Mouse (Mus musculus) forebrain, embryonic 12.5 days (tissue): ENCODE measurements at regions not wholly inside any gene's neighbourhood (a gene's known extent, or its start where the extent isn't known, plus 50 kb on each side); places are given as distances from the start of the nearest gene placed in this dataset.

Experiments used
- ATAC-seq: fragments of 200-750 bp; cut with Nextera tagmentation; 2 replicates; pipeline ENCODE4 v1.8.0; 2017; ENCODE audit warnings: moderate TSS enrichment; ENCODE audit not compliant: low FRiP score
- H3K27ac ChIP-seq: fragments of 300-500 bp; sonication (generic); 2 replicates; pipeline ENCODE4 v1.5.1; 2016; ENCODE audit warnings: mild to moderate bottlenecking
- H3K27me3 ChIP-seq: fragments of 300-500 bp; sonication (generic); 2 replicates; pipeline ENCODE4 v1.6.1; 2016; ENCODE audit warnings: mild to moderate bottlenecking
- H3K36me3 ChIP-seq: fragments of 300-500 bp; sonication (generic); replicated peaks from 2 replicates; pipeline ENCODE4 v1.6.1; 2016; ENCODE audit warnings: mild to moderate bottlenecking
- H3K4me1 ChIP-seq: fragments of 300-500 bp; sonication (generic); 2 replicates; pipeline ENCODE4 v1.6.1; 2016
- H3K4me2 ChIP-seq: fragments of 300-500 bp; sonication (generic); 2 replicates; pipeline ENCODE4 v1.6.1; 2016; ENCODE audit warnings: mild to moderate bottlenecking, moderate library complexity
- H3K4me3 ChIP-seq: fragments of 300-500 bp; sonication (generic); replicated peaks from 2 replicates; pipeline ENCODE4 v1.5.1; 2016; ENCODE audit warnings: mild to moderate bottlenecking
- H3K9ac ChIP-seq: fragments of 300-500 bp; sonication (generic); 2 replicates; pipeline ENCODE4 v1.6.1; 2016; ENCODE audit warnings: mild to moderate bottlenecking
- H3K9me3 ChIP-seq: fragments of 300-500 bp; sonication (generic); 2 replicates; pipeline ENCODE4 v1.6.1; 2016
- WGBS: fragments of 180-500 bp; shearing (Covaris S2); methylation state at CpG from one replicate; pipeline ENCODE4 v1.1.7; 2016; 5-methylcytosine and 5-hydroxymethylcytosine counted together

DNA sequence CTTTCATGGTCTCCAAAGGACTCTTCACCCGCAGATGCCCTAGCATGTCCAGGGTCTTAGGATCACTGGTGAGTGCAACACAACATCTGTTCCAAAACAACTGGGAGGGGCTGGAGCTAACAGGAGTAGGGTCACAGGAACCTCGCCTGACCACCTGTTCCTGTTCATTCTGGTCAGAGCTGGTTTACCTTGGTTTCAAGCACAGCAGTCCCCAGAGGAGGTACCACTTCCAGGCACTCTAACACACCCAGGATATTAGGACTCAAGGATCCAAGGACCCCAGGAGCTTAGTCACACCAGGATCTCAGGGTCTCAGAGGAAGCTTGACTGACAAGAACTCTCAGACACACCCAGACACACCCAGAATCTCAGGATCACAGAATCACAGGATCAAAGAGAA is 94.9 kb upstream of the Plscr5 start:
- Histone ChIP-seq H3K36me3 (no peaks in the 10 kb centered on the region), H3K4me1 (no peaks in the 10 kb centered on the region), H3K27me3 (no peaks in the 10 kb centered on the region), H3K9ac (no peak overlapping the region), H3K27ac (no peak overlapping the region), H3K9me3 (no peaks in the 10 kb centered on the region), H3K4me3 (no peak overlapping the region), H3K4me2 (no peak overlapping the region)
- no peak for ATAC-seq
- WGBS: 90% methylated on average over 2 of the region's 2 CpGs

DNA sequence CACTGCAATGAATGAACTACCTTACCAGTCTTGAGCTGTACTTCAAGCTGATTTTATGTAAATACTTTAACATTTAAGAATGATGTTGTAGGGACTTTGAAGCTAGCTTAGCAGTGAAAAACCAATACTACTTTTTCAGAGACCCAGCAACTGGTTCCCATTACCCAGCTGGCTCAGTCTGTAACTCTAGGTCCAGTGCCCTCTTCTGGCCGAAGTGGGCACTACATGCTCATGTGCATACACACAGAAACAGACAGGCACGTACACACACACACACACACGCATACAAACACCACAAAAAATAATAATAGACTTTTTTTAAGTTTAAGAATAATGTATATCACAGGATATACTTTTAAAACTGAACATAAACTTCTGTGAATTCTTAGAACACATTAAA is 63.2 kb upstream of the Plscr5 start:
- H3K27ac ChIP-seq: no peak overlapping the region
- ATAC-seq: no peak

DNA sequence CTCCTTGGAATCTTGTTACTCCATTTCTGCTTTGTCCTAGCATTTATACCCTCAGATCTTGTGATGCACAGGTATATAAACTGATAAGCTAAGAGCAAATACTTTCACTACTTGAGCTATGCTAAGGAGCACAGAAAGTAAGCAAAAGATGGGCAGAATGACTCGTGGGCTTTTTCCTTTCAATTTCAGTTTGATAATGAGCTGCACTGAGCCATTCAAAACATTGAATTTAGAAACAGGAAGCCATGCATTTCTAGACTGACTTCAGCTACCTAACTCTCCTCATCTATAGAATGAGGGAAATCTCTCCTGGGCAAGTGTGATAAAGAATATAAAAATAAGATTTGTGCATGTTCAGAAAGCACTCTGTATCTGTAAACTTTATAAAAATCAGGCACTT is 62.3 kb upstream of the Plscr5 start:
- no peaks in the 10 kb centered on the region for H3K36me3 ChIP-seq
- H3K27ac ChIP-seq: no peak overlapping the region
- no peak overlapping the region for H3K4me2 ChIP-seq
- no peaks in the 10 kb centered on the region for H3K9me3 ChIP-seq
- no peak overlapping the region for H3K4me3 ChIP-seq
- H3K4me1 ChIP-seq: peaks cover 5% of the 10 kb centered on the region; the same call in 1 of the 2 replicates
- 47% methylated on average over 1 of the region's 1 CpGs for WGBS
- no peaks in the 10 kb centered on the region for H3K27me3 ChIP-seq
- no peak for ATAC-seq
- no peak overlapping the region for H3K9ac ChIP-seq

More for the DNA sequence above, 63.2 kb upstream of the Plscr5 start:
- no peaks in the 10 kb centered on the region for H3K9me3 ChIP-seq
- H3K27me3 ChIP-seq: no peaks in the 10 kb centered on the region
- H3K36me3 ChIP-seq: no peaks in the 10 kb centered on the region
- H3K9ac ChIP-seq: no peak overlapping the region
- peaks cover 5% of the 10 kb centered on the region; the same call in 1 of the 2 replicates for H3K4me1 ChIP-seq
- no peak overlapping the region for H3K4me2 ChIP-seq
- WGBS: 83% methylated on average over 3 of the region's 3 CpGs
- no peak overlapping the region for H3K4me3 ChIP-seq

DNA sequence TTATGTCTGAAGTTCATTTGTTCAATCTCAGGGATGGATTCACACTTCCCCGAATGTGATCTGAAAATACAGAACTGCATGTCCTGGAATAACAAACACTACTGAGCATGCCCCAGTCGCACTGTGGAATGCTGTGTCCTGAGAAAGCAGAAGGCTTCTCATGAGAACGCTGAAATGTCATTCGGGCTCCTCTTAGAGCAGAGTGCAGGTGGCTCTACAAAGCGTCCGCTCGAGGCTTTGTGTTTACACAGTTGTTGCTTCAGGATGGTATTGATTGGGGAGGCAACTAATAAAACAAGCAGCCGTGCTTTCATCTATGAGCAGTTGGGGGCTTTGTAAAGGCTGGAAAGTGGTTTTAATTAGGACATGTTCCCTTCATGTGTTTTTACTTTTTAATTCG is 60.3 kb upstream of the Plscr5 start:
- Histone ChIP-seq H3K9ac (no peak overlapping the region), H3K27me3 (no peaks in the 10 kb centered on the region), H3K4me2 (0 out of 2 replicates have a peak overlapping the region, but pooled peaks have one; percentile 6), H3K27ac (no peak overlapping the region), H3K9me3 (no peaks in the 10 kb centered on the region), H3K4me3 (no peak overlapping the region), H3K4me1 (peaks cover 5% of the 10 kb centered on the region; the same call in 1 of the 2 replicates), H3K36me3 (no peaks in the 10 kb centered on the region)
- ATAC-seq: peak; percentile 61
- WGBS: 21% methylated on average over 9 of the region's 9 CpGs

DNA sequence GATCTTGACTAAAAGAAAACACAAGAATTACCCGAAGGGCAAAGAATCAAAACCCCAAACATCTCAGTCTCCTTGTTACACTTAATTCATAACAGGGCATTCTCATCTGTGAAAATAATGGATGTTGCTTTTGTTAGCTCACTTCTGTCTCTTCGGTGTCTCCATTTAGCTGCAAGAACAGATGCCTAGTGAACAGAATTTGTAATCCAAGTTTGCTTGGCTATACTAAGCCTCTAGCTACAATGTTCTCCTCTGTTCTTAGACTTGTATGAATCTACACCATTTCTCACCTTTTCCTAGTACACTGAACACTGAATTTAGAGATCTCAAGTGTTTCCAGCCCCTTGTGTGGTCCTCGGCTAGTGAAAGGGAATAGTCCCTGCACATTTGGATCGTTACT is 50.8 kb upstream of the Plscr5 start:
- Histone ChIP-seq H3K9ac (no peak overlapping the region), H3K36me3 (no peaks in the 10 kb centered on the region), H3K27ac (no peak overlapping the region), H3K4me1 (no peaks in the 10 kb centered on the region), H3K27me3 (no peaks in the 10 kb centered on the region), H3K4me3 (no peak overlapping the region), H3K9me3 (no peaks in the 10 kb centered on the region), H3K4me2 (no peak overlapping the region)
- ATAC-seq: no peak
- WGBS: 85% methylated on average over 4 of the region's 4 CpGs
